10 mouse cellular contexts compared by ENCODE assay signal in genomic region chr7:112787281-112787680, GRCm38 (mm10).
DNase-seq lines count a peak whose midpoint lies in the region; ATAC-seq and TF ChIP-seq lines count a peak whose summit lies in the region.
"Had no signal": no experiment of that assay in that cellular context is flagged by ENCODE, and none has a peak within 500 bp of the region (broad histone marks: within the 10 kb centered on the region; RNA-seq: fewer than 3 reads in every experiment).

No protein-coding gene starts in this region.

- H3K27me3 ChIP-seq in liver, adult 2 months (ENCODE audit: control insufficient read depth, insufficient read depth, low read length), result no peaks in the 10 kb centered on the region
- no peaks in the 10 kb centered on the region for H3K27me3 ChIP-seq in liver, postnatal 0 days (ENCODE audit: insufficient read depth, low read length)
- H3K27me3 ChIP-seq in forebrain, postnatal 0 days (ENCODE audit: insufficient read depth, low read length), result no peaks in the 10 kb centered on the region
- H3K27me3 ChIP-seq in midbrain, postnatal 0 days (ENCODE audit: insufficient read depth, low read length), result no peaks in the 10 kb centered on the region

- no peaks in the 10 kb centered on the region for H3K36me3 ChIP-seq in liver, adult 2 months (ENCODE audit: control insufficient read depth, insufficient read depth, low read length)
- no peaks in the 10 kb centered on the region for H3K36me3 ChIP-seq in liver, postnatal 0 days (replicated peaks; ENCODE audit: insufficient read depth, low read length)
- no peaks in the 10 kb centered on the region for H3K36me3 ChIP-seq in forebrain, postnatal 0 days (ENCODE audit: insufficient read depth)
- no peaks in the 10 kb centered on the region for H3K36me3 ChIP-seq in midbrain, postnatal 0 days (ENCODE audit: insufficient read depth, low read length)

- WGBS in liver, adult 2 months, result 41% methylated on average over 7 of the region's 7 CpGs
- WGBS in liver, postnatal 0 days (ENCODE audit: insufficient replicate concordance), result 65% methylated on average over 7 of the region's 7 CpGs
- WGBS in forebrain, postnatal 0 days, result 34% methylated on average over 7 of the region's 7 CpGs
- 56% methylated on average over 7 of the region's 7 CpGs for WGBS in midbrain, postnatal 0 days

- H3K9ac ChIP-seq in liver, adult 2 months (ENCODE audit: low read depth, low read length), result no peak overlapping the region
- no peak overlapping the region for H3K9ac ChIP-seq in liver, postnatal 0 days (replicated peaks)
- H3K9ac ChIP-seq in forebrain, postnatal 0 days, result no peak overlapping the region
- H3K9ac ChIP-seq in midbrain, postnatal 0 days (replicated peaks; ENCODE audit: low read length, poor library complexity, severe bottlenecking), result no peak overlapping the region

- intact Hi-C loops in gastrocnemius, adult 2 months (cut with DNase I), result loop anchor here (5.0 kb wide), 1 partner anchor 80 kb away; no protein-coding TSS in a partner anchor

- H3K4me2 ChIP-seq in liver, postnatal 0 days (ENCODE audit: low read depth, low read length), result no peak overlapping the region
- H3K4me2 ChIP-seq in forebrain, postnatal 0 days (ENCODE audit: low read depth), result no peak overlapping the region
- no peak overlapping the region for H3K4me2 ChIP-seq in midbrain, postnatal 0 days (ENCODE audit: low read depth, low read length, poor library complexity, severe bottlenecking)
- H3K4me2 ChIP-seq: liver, embryonic 11.5 days had no signal

- peak overlapping the region; percentile 78; the same call in 1 of the 2 replicates for H3K27ac ChIP-seq in gastrocnemius, adult 2 months
- H3K27ac ChIP-seq in liver, adult 2 months (replicated peaks; ENCODE audit: insufficient read depth, low read depth, low read length), result no peak overlapping the region
- no peak overlapping the region for H3K27ac ChIP-seq in liver, postnatal 0 days (ENCODE audit: low read depth)
- peak overlapping the region; percentile 57; the same call in 1 of the 2 replicates for H3K27ac ChIP-seq in forebrain, postnatal 0 days (ENCODE audit: low read depth, low read length)
- H3K27ac ChIP-seq in midbrain, postnatal 0 days (ENCODE audit: low read depth, low read length), result peak overlapping the region; percentile 73

- no peak for ATAC-seq in liver, postnatal 0 days
- ATAC-seq in forebrain, postnatal 0 days, result no peak
- no peak for ATAC-seq in midbrain, postnatal 0 days (ENCODE audit: low FRiP score)
- no peak for ATAC-seq in megakaryocyte, adult 5-6 weeks (ENCODE audit: poor library complexity, severe bottlenecking)

- TF ChIP-seq EP300 in liver, postnatal 0 days (IDR thresholded peaks at IDR 0.05; ENCODE audit: low read depth), result no peak

- H3K4me3 ChIP-seq in gastrocnemius, adult 2 months, result no peak overlapping the region
- no peak overlapping the region for H3K4me3 ChIP-seq in liver, adult 2 months (ENCODE audit: insufficient read depth, low read depth, low read length)
- no peak overlapping the region for H3K4me3 ChIP-seq in liver, postnatal 0 days (ENCODE audit: low read depth, low read length)
- no peak overlapping the region for H3K4me3 ChIP-seq in forebrain, postnatal 0 days (ENCODE audit: low read depth, low read length)
- H3K4me3 ChIP-seq in midbrain, postnatal 0 days (ENCODE audit: low read depth, low read length), result no peak overlapping the region

- no peaks in the 10 kb centered on the region; the same call in 1 of the 2 replicates for H3K79me2 ChIP-seq in liver, adult 2 months (ENCODE audit: control insufficient read depth, insufficient read depth, low read length)

- no peaks in the 10 kb centered on the region for H3K9me3 ChIP-seq in liver, postnatal 0 days (ENCODE audit: low read length)
- H3K9me3 ChIP-seq in forebrain, postnatal 0 days (ENCODE audit: low read length), result no peaks in the 10 kb centered on the region
- H3K9me3 ChIP-seq in midbrain, postnatal 0 days (ENCODE audit: low read length), result no peaks in the 10 kb centered on the region

- H3K4me1 ChIP-seq in liver, adult 2 months (ENCODE audit: control insufficient read depth, insufficient read depth, low read length), result peaks cover 15% of the 10 kb centered on the region
- peaks cover 28% of the 10 kb centered on the region for H3K4me1 ChIP-seq in liver, postnatal 0 days (ENCODE audit: insufficient read depth)
- peaks cover 21% of the 10 kb centered on the region for H3K4me1 ChIP-seq in forebrain, postnatal 0 days (ENCODE audit: insufficient read depth)
- peaks cover 20% of the 10 kb centered on the region for H3K4me1 ChIP-seq in midbrain, postnatal 0 days (ENCODE audit: insufficient read depth, low read length)

- DNase-seq in gastrocnemius, adult 2 months, result no peak
- DNase-seq in gastrocnemius, postnatal 4 days (ENCODE audit: low spot score in 2 of 2), result no peak
- peak; percentile 19 for DNase-seq in liver, adult 2 months (ENCODE audit: extremely low read depth, low read depth, low spot score)
- DNase-seq in liver, postnatal 0 days, result no peak
- no peak for DNase-seq in forebrain, postnatal 0 days
- DNase-seq in midbrain, postnatal 0 days (ENCODE audit: low spot score), result no peak
- DNase-seq in layer of hippocampus, postnatal 10 days (ENCODE audit: low spot score in 2 of 2), result no peak
- DNase-seq: gastrocnemius, postnatal 25 days had no signal

- no peak for TF ChIP-seq CTCF in gastrocnemius, adult 2 months (IDR thresholded peaks at IDR 0.05)
- no peak for TF ChIP-seq CTCF in liver, adult 2 months (IDR thresholded peaks at IDR 0.05; ENCODE audit: low read depth, low read length)
- TF ChIP-seq CTCF in liver, postnatal 0 days (IDR thresholded peaks at IDR 0.05; ENCODE audit: low read depth), result no peak
- no peak for TF ChIP-seq CTCF in forebrain, postnatal 0 days (IDR thresholded peaks at IDR 0.05; ENCODE audit: low read depth)
- no peak for TF ChIP-seq CTCF in midbrain, postnatal 0 days (IDR thresholded peaks at IDR 0.05)

- no peak for TF ChIP-seq POLR2A in liver, adult 2 months (IDR thresholded peaks at IDR 0.05; ENCODE audit: extremely low read depth, insufficient read depth, low read length)

Comparison
In these comparisons a context has a peak if more than half of its experiments do, and no peak if none do; other contexts are left out.
1. H3K27ac ChIP-seq: peak in gastrocnemius, adult 2 months (single experiment), forebrain, postnatal 0 days (single experiment) and midbrain, postnatal 0 days (single experiment); none in liver, adult 2 months (single experiment) and liver, postnatal 0 days (single experiment).